Mouse (Mus musculus) limb, embryonic 14.5 days (tissue): ENCODE results near the gene Trappc3. TPM values are rescaled to one million over a fixed set of nuclear protein-coding genes. Genes with fewer than 3 reads are reported as not detected.

ENCODE experiments used
- ATAC-seq: fragments of 200-750 bp; cut with Nextera tagmentation; 2 replicates; pipeline ENCODE4 v1.8.0; 2017; ENCODE audit warnings: low read depth, moderate number of reproducible peaks, moderate TSS enrichment; ENCODE audit not compliant: low FRiP score
- DNase-seq: peaks from one replicate; pipeline ENCODE4 v3.0.0-alpha.2; 2015; ENCODE audit warnings: low spot score
- H3K27ac ChIP-seq: fragments of 300-500 bp; sonication (generic); replicated peaks from 2 replicates; pipeline ENCODE4 v1.5.1; 2014; ENCODE audit warnings: low read depth, mild to moderate bottlenecking, low read length, moderate library complexity, mixed read lengths
- H3K27me3 ChIP-seq: fragments of 300-500 bp; sonication (generic); 2 replicates; pipeline ENCODE4 v1.6.1; 2014; ENCODE audit warnings: low read length, mixed read lengths; ENCODE audit not compliant: control insufficient read depth, insufficient read depth
- H3K36me3 ChIP-seq: fragments of 300-500 bp; sonication (generic); 2 replicates; pipeline ENCODE4 v1.6.1; 2014; ENCODE audit warnings: mild to moderate bottlenecking, low read length, moderate library complexity, mixed read lengths; ENCODE audit not compliant: control insufficient read depth, insufficient read depth
- H3K4me1 ChIP-seq: fragments of 300-500 bp; sonication (generic); 2 replicates; pipeline ENCODE4 v1.6.1; 2014; ENCODE audit warnings: antibody characterized with exemption, low read length, mixed read lengths; ENCODE audit not compliant: control insufficient read depth, insufficient read depth
- H3K4me2 ChIP-seq: fragments of 300-500 bp; sonication (generic); replicated peaks from 2 replicates; pipeline ENCODE4 v1.6.1; 2014; ENCODE audit warnings: low read depth, mild to moderate bottlenecking, low read length, moderate library complexity; ENCODE audit not compliant: severe bottlenecking
- H3K4me3 ChIP-seq: fragments of 300-500 bp; sonication (generic); replicated peaks from 2 replicates; pipeline ENCODE4 v1.5.1; 2014; ENCODE audit warnings: low read length
- H3K9ac ChIP-seq: fragments of 300-500 bp; sonication (generic); 2 replicates; pipeline ENCODE4 v1.6.1; 2014; ENCODE audit warnings: mild to moderate bottlenecking, low read depth, low read length, moderate library complexity; ENCODE audit not compliant: severe bottlenecking
- H3K9me3 ChIP-seq: fragments of 300-500 bp; sonication (generic); 2 replicates; pipeline ENCODE4 v1.6.1; 2016; ENCODE audit warnings: low read length; ENCODE audit not compliant: control insufficient read depth
- POLR2A ChIP-seq: fragments of 200-500 bp; IDR thresholded peaks from 2 replicates; pipeline ENCODE4 v1.8.0; 2012; ENCODE audit warnings: inconsistent platforms, mild to moderate bottlenecking, moderate library complexity, borderline replicate concordance; ENCODE audit not compliant: insufficient read depth, insufficient read length; ENCODE audit errors: extremely low read depth
- WGBS: fragments of 180-500 bp; shearing (Covaris S2); extraction: QIAGEN DNeasy Blood & Tissue Kit; methylation state at CpG from one replicate; pipeline ENCODE4 v1.1.7; 2014; 5-methylcytosine and 5-hydroxymethylcytosine counted together
- polyA plus RNA-seq, 2 experiments: library from polyadenylated mRNA; depleted of rRNA in 1 of 2; stranded (reverse) in 1 of 2; unstranded in 1 of 2; fragments of >200 nt; fragmentation: Nextera tagmentation in 1 of 2; extraction: Ambion mirVana in 1 of 2; gene quantifications; 2 replicates each; pipeline versions ENCODE4 v1.2.1 to v1.2.3; 2012 to 2014

The Trappc3 gene
- polyA plus RNA-seq, 2 experiments = 34.5 to 113 TPM

GRCm38 (mm10) chr4:126234496-126235175, 27.5 kb upstream of the Trappc3 start:
- TF ChIP-seq POLR2A = no peak
- ATAC-seq (no peak), DNase-seq (no peak)
- Histone ChIP-seq H3K4me3 (no peak overlapping the region), H3K4me1 (no peaks in the 10 kb centered on the region), H3K27ac (no peak overlapping the region), H3K9ac (no peak overlapping the region), H3K4me2 (no peak overlapping the region), H3K36me3 (peaks cover 97% of the 10 kb centered on the region), H3K9me3 (no peaks in the 10 kb centered on the region), H3K27me3 (no peaks in the 10 kb centered on the region)
- 92% methylated on average over 18 of the region's 18 CpGs for WGBS

- ATAC-seq (no peak), DNase-seq (no peak)
- TF ChIP-seq POLR2A = no peak
- peaks cover 98% of the 10 kb centered on the region for H3K36me3 ChIP-seq
- no peaks in the 10 kb centered on the region for H3K27me3 ChIP-seq
- no peak overlapping the region for H3K4me2 ChIP-seq
- H3K4me3 ChIP-seq = no peak overlapping the region
- WGBS = 90% methylated on average over 10 of the region's 10 CpGs
- no peaks in the 10 kb centered on the region for H3K9me3 ChIP-seq
- H3K27ac ChIP-seq = no peak overlapping the region
- no peak overlapping the region for H3K9ac ChIP-seq
- no peaks in the 10 kb centered on the region for H3K4me1 ChIP-seq
These were observed 26.9 kb upstream of the Trappc3 start for GRCm38 (mm10) chr4:126235191-126235590.

- Histone ChIP-seq H3K27me3 (no peaks in the 10 kb centered on the region), H3K4me3 (no peak overlapping the region), H3K27ac (no peak overlapping the region), H3K4me1 (no peaks in the 10 kb centered on the region), H3K4me2 (no peak overlapping the region), H3K9me3 (no peaks in the 10 kb centered on the region), H3K9ac (no peak overlapping the region), H3K36me3 (peaks cover 96% of the 10 kb centered on the region)
- ATAC-seq = no peak
- 54% methylated on average over 52 of the region's 63 CpGs for WGBS
- DNase-seq = no peak
- TF ChIP-seq POLR2A = no peak
These were observed 25.5 kb upstream of the Trappc3 start for GRCm38 (mm10) chr4:126236467-126237280.

- H3K27ac ChIP-seq = no peak overlapping the region
- no peaks in the 10 kb centered on the region for H3K4me1 ChIP-seq
- no peak for TF ChIP-seq POLR2A
- ATAC-seq = peak; percentile 66
- peaks cover 96% of the 10 kb centered on the region for H3K36me3 ChIP-seq
- H3K4me3 ChIP-seq = no peak overlapping the region
- 59% methylated on average over 5 of the region's 5 CpGs for whole genome bisulfite sequencing
- no peaks in the 10 kb centered on the region for H3K27me3 ChIP-seq
- no peak overlapping the region for H3K9ac ChIP-seq
- no peaks in the 10 kb centered on the region for H3K9me3 ChIP-seq
- H3K4me2 ChIP-seq = no peak overlapping the region
- peak; percentile 39 for DNase-seq
These were observed 24.3 kb upstream of the Trappc3 start for GRCm38 (mm10) chr4:126237721-126238242.

GRCm38 (mm10) chr4:126239862-126240475, 22.2 kb upstream of the Trappc3 start:
- no peak overlapping the region for H3K4me2 ChIP-seq
- no peaks in the 10 kb centered on the region for H3K9me3 ChIP-seq
- H3K4me1 ChIP-seq = no peaks in the 10 kb centered on the region
- DNase-seq (no peak), ATAC-seq (no peak)
- no peak overlapping the region for H3K27ac ChIP-seq
- H3K36me3 ChIP-seq = peaks cover 77% of the 10 kb centered on the region
- no peak overlapping the region for H3K9ac ChIP-seq
- no peak for TF ChIP-seq POLR2A
- WGBS = 92% methylated on average over 13 of the region's 13 CpGs
- H3K27me3 ChIP-seq = no peaks in the 10 kb centered on the region
- no peak overlapping the region for H3K4me3 ChIP-seq
